Mouse (Mus musculus) layer of hippocampus, adult 9-10 months (tissue): Measurements from ENCODE around the gene Adam8.

Experiments
- DNase-seq: peaks from one replicate; pipeline ENCODE4 v3.0.0; 2022; ENCODE audit warnings: low spot score

Adam8 gene

GRCm38 (mm10) chr7:139979011-139979719 lies 13.2 kb downstream of the Adam8 start:
- no peak for DNase-seq

- peak; percentile 62 for DNase-seq
Measured at GRCm38 (mm10) chr7:139978278-139978892, 14.0 kb downstream of the Adam8 start, which contains the start of gene 6430531B16Rik. Gene 6430531B16Rik (minus strand): TSS chr7:139978755.

- no peak for DNase-seq
Measured at GRCm38 (mm10) chr7:139975471-139975870, 16.9 kb downstream of the Adam8 start.

- DNase-seq = no peak
Measured at GRCm38 (mm10) chr7:139974307-139974706, 18.1 kb downstream of the Adam8 start.

GRCm38 (mm10) chr7:139972923-139973331 lies 19.4 kb downstream of the Adam8 start:
- no peak for DNase-seq

GRCm38 (mm10) chr7:139971436-139971835 lies 20.9 kb downstream of the Adam8 start:
- no peak for DNase-seq

- DNase-seq = no peak
Measured at GRCm38 (mm10) chr7:139970979-139971378, 21.4 kb downstream of the Adam8 start.

GRCm38 (mm10) chr7:139970216-139970919 lies 22.0 kb downstream of the Adam8 start:
- no peak for DNase-seq

- DNase-seq = peak; percentile 87
Measured at GRCm38 (mm10) chr7:139969348-139970130, 22.8 kb downstream of the Adam8 start.

GRCm38 (mm10) chr7:139968428-139968827 lies 23.9 kb downstream of the Adam8 start:
- no peak for DNase-seq

GRCm38 (mm10) chr7:139967175-139967574 lies 25.2 kb downstream of the Adam8 start:
- DNase-seq = no peak

- DNase-seq = no peak
Measured at GRCm38 (mm10) chr7:139963814-139964213, 28.5 kb downstream of the Adam8 start.

- no peak for DNase-seq
Measured at GRCm38 (mm10) chr7:139961141-139961540, 31.2 kb downstream of the Adam8 start.

- no peak for DNase-seq
Measured at GRCm38 (mm10) chr7:139957958-139958357, 34.4 kb downstream of the Adam8 start.

- no peak for DNase-seq
Measured at GRCm38 (mm10) chr7:139957437-139957836, 34.9 kb downstream of the Adam8 start.

GRCm38 (mm10) chr7:139956658-139957057 lies 35.7 kb downstream of the Adam8 start:
- DNase-seq = no peak

GRCm38 (mm10) chr7:139955505-139955904 lies 36.9 kb downstream of the Adam8 start:
- no peak for DNase-seq

- DNase-seq = no peak
Measured at GRCm38 (mm10) chr7:139951991-139952633, 40.2 kb downstream of the Adam8 start.

- no peak for DNase-seq
Measured at GRCm38 (mm10) chr7:139951079-139951478, 41.3 kb downstream of the Adam8 start.

GRCm38 (mm10) chr7:139950283-139950971 lies 41.9 kb downstream of the Adam8 start:
- no peak for DNase-seq

GRCm38 (mm10) chr7:139949893-139950282 lies 42.5 kb downstream of the Adam8 start:
- no peak for DNase-seq
